ENCODE assay signal across 14 mouse cellular contexts in genomic region chr19:40460854-40461490, GRCm38 (mm10). TPM values are rescaled to one million over a fixed set of nuclear protein-coding genes. Genes with fewer than 3 reads are reported as not detected.
DNase-seq lines count a peak whose midpoint lies in the region; ATAC-seq and TF ChIP-seq lines count a peak whose summit lies in the region.
"Had no signal": no experiment of that assay in that cellular context is flagged by ENCODE, and none has a peak within 500 bp of the region (broad histone marks: within the 10 kb centered on the region; RNA-seq: fewer than 3 reads in every experiment).

No protein-coding gene starts in this region.

- no peak overlapping the region for H3K4me2 ChIP-seq in forebrain, embryonic 16.5 days (ENCODE audit: low read length)
- no peak overlapping the region for H3K4me2 ChIP-seq in midbrain, embryonic 15.5 days
- H3K4me2 ChIP-seq in stomach, postnatal 0 days (replicated peaks; ENCODE audit: low read depth), result no peak overlapping the region
- H3K4me2 ChIP-seq: midbrain, embryonic 12.5 days had no signal

- no peak for TF ChIP-seq POLR2A in liver, adult 2 months (IDR thresholded peaks at IDR 0.05; ENCODE audit: extremely low read depth, insufficient read depth, low read length)

- H3K4me3 ChIP-seq in forebrain, embryonic 16.5 days (replicated peaks; ENCODE audit: low read length), result no peak overlapping the region
- H3K4me3 ChIP-seq in forebrain, embryonic 10.5 days, result no peak overlapping the region
- H3K4me3 ChIP-seq in midbrain, embryonic 15.5 days, result no peak overlapping the region
- H3K4me3 ChIP-seq in midbrain, embryonic 10.5 days, result no peak overlapping the region
- no peak overlapping the region for H3K4me3 ChIP-seq in liver, adult 2 months (ENCODE audit: insufficient read depth, low read depth, low read length)
- no peak overlapping the region for H3K4me3 ChIP-seq in stomach, postnatal 0 days (ENCODE audit: low read depth, low read length)
- H3K4me3 ChIP-seq: erythroblast, embryonic 14.5 days; midbrain, embryonic 12.5 days had no signal

- DNase-seq in forebrain, embryonic 10.5 days (ENCODE audit: extremely low spot score, low spot score), result no peak
- no peak for DNase-seq in midbrain, embryonic 10.5 days (ENCODE audit: low spot score)
- DNase-seq in liver, adult 2 months (ENCODE audit: extremely low read depth, low read depth, low spot score), result peak; percentile 39
- DNase-seq in stomach, postnatal 0 days (ENCODE audit: low spot score), result peak; percentile 24
- DNase-seq in right cerebral cortex, postnatal 14 days, result no peak
- no peak for DNase-seq in thymus, postnatal 0 days (ENCODE audit: low spot score)
- DNase-seq: B cell, adult 2 months; embryo, embryonic 11 days; kidney, adult 11 months; layer of hippocampus, adult 9-11 months had no signal

- TF ChIP-seq CTCF in liver, adult 2 months (IDR thresholded peaks at IDR 0.05; ENCODE audit: low read depth, low read length), result no peak
- TF ChIP-seq CTCF in stomach, postnatal 0 days (IDR thresholded peaks at IDR 0.05; ENCODE audit: low read depth), result no peak

- 0 out of 2 replicates have a peak, but pooled peaks have one; percentile 9 for ATAC-seq in forebrain, embryonic 16.5 days
- ATAC-seq in midbrain, embryonic 15.5 days (replicated peaks), result no peak
- ATAC-seq in stomach, postnatal 0 days (ENCODE audit: low FRiP score, low TSS enrichment), result 0 out of 2 replicates have a peak, but pooled peaks have one; percentile 27

- H3K36me3 ChIP-seq in forebrain, embryonic 16.5 days (ENCODE audit: control insufficient read depth, insufficient read depth), result no peaks in the 10 kb centered on the region
- H3K36me3 ChIP-seq in forebrain, embryonic 10.5 days (replicated peaks), result no peaks in the 10 kb centered on the region
- H3K36me3 ChIP-seq in midbrain, embryonic 15.5 days (replicated peaks), result no peaks in the 10 kb centered on the region
- H3K36me3 ChIP-seq in midbrain, embryonic 10.5 days, result no peaks in the 10 kb centered on the region
- H3K36me3 ChIP-seq in liver, adult 2 months (ENCODE audit: control insufficient read depth, insufficient read depth, low read length), result no peaks in the 10 kb centered on the region
- 0 out of 2 replicates have a peak, but pooled peaks cover 2% of the 10 kb centered on the region for H3K36me3 ChIP-seq in stomach, postnatal 0 days (ENCODE audit: control insufficient read depth, insufficient read depth, low read length)
- H3K36me3 ChIP-seq: midbrain, embryonic 12.5 days had no signal

- no peaks in the 10 kb centered on the region for H3K9me3 ChIP-seq in forebrain, embryonic 16.5 days (ENCODE audit: control insufficient read depth, low read length)
- H3K9me3 ChIP-seq in forebrain, embryonic 10.5 days, result no peaks in the 10 kb centered on the region
- no peaks in the 10 kb centered on the region for H3K9me3 ChIP-seq in midbrain, embryonic 15.5 days
- no peaks in the 10 kb centered on the region for H3K9me3 ChIP-seq in midbrain, embryonic 10.5 days (replicated peaks)
- no peaks in the 10 kb centered on the region for H3K9me3 ChIP-seq in stomach, postnatal 0 days (ENCODE audit: control insufficient read depth, low read length)
- H3K9me3 ChIP-seq: midbrain, embryonic 12.5 days had no signal

- no peak overlapping the region for H3K27ac ChIP-seq in forebrain, embryonic 16.5 days (ENCODE audit: low read length)
- no peak overlapping the region for H3K27ac ChIP-seq in forebrain, embryonic 10.5 days
- H3K27ac ChIP-seq in midbrain, embryonic 15.5 days, result 0 out of 2 replicates have a peak overlapping the region, but pooled peaks have one; percentile 20
- no peak overlapping the region for H3K27ac ChIP-seq in midbrain, embryonic 10.5 days (replicated peaks)
- no peak overlapping the region for H3K27ac ChIP-seq in liver, adult 2 months (replicated peaks; ENCODE audit: insufficient read depth, low read depth, low read length)
- H3K27ac ChIP-seq in stomach, postnatal 0 days (replicated peaks), result 0 out of 2 replicates have a peak overlapping the region, but pooled peaks have one; percentile 31
- H3K27ac ChIP-seq: midbrain, embryonic 12.5 days had no signal

- no peak for TF ChIP-seq EP300 in stomach, postnatal 0 days (optimal IDR thresholded peaks at IDR 0.05)

- H3K9ac ChIP-seq in forebrain, embryonic 16.5 days (replicated peaks; ENCODE audit: low read depth, low read length), result no peak overlapping the region
- no peak overlapping the region for H3K9ac ChIP-seq in midbrain, embryonic 15.5 days
- no peak overlapping the region for H3K9ac ChIP-seq in liver, adult 2 months (ENCODE audit: low read depth, low read length)
- H3K9ac ChIP-seq in stomach, postnatal 0 days (ENCODE audit: low read length), result no peak overlapping the region
- H3K9ac ChIP-seq: midbrain, embryonic 12.5 days had no signal

- H3K79me2 ChIP-seq in liver, adult 2 months (ENCODE audit: control insufficient read depth, insufficient read depth, low read length), result peaks cover 21% of the 10 kb centered on the region; the same call in 1 of the 2 replicates

- H3K27me3 ChIP-seq in forebrain, embryonic 16.5 days (replicated peaks; ENCODE audit: control insufficient read depth, insufficient read depth, low read length), result no peaks in the 10 kb centered on the region
- H3K27me3 ChIP-seq in forebrain, embryonic 10.5 days (ENCODE audit: poor library complexity, severe bottlenecking), result no peaks in the 10 kb centered on the region
- H3K27me3 ChIP-seq in midbrain, embryonic 15.5 days (replicated peaks), result no peaks in the 10 kb centered on the region
- H3K27me3 ChIP-seq in midbrain, embryonic 10.5 days (ENCODE audit: low read depth, poor library complexity, severe bottlenecking), result no peaks in the 10 kb centered on the region
- no peaks in the 10 kb centered on the region for H3K27me3 ChIP-seq in liver, adult 2 months (ENCODE audit: control insufficient read depth, insufficient read depth, low read length)
- H3K27me3 ChIP-seq in stomach, postnatal 0 days (ENCODE audit: control insufficient read depth, insufficient read depth, low read length), result no peaks in the 10 kb centered on the region
- H3K27me3 ChIP-seq: midbrain, embryonic 12.5 days had no signal

- WGBS in forebrain, embryonic 16.5 days, result 39% methylated on average over 9 of the region's 9 CpGs
- WGBS in forebrain, embryonic 10.5 days, result 82% methylated on average over 9 of the region's 9 CpGs
- WGBS in midbrain, embryonic 15.5 days, result 36% methylated on average over 9 of the region's 9 CpGs
- 86% methylated on average over 9 of the region's 9 CpGs for WGBS in midbrain, embryonic 10.5 days
- WGBS in liver, adult 2 months, result 34% methylated on average over 9 of the region's 9 CpGs
- WGBS in stomach, postnatal 0 days, result 36% methylated on average over 9 of the region's 9 CpGs

- H3K4me1 ChIP-seq in forebrain, embryonic 16.5 days (replicated peaks; ENCODE audit: control insufficient read depth, insufficient read depth, low read length), result peaks cover 17% of the 10 kb centered on the region
- H3K4me1 ChIP-seq in forebrain, embryonic 10.5 days, result peaks cover 4% of the 10 kb centered on the region
- H3K4me1 ChIP-seq in midbrain, embryonic 15.5 days, result peaks cover 28% of the 10 kb centered on the region
- peaks cover 4% of the 10 kb centered on the region; the same call in 1 of the 2 replicates for H3K4me1 ChIP-seq in midbrain, embryonic 10.5 days
- H3K4me1 ChIP-seq in liver, adult 2 months (ENCODE audit: control insufficient read depth, insufficient read depth, low read length), result peaks cover 19% of the 10 kb centered on the region
- H3K4me1 ChIP-seq in stomach, postnatal 0 days (replicated peaks; ENCODE audit: control insufficient read depth, insufficient read depth), result no peaks in the 10 kb centered on the region

RNA-seq across cellular contexts. Expression of gene Sorbs1, which starts 52.6 kb away (rescaled TPM):
- polyA plus RNA-seq in forebrain, embryonic 16.5 days (2015; fragmentation: Nextera tagmentation; extraction: Ambion mirVana), result 112 and 128 TPM in 2 replicates
- polyA plus RNA-seq in forebrain, embryonic 10.5 days (2016; fragmentation: Nextera tagmentation; extraction: Ambion mirVana), result 36.3 and 39.0 TPM in 2 replicates
- 93.9 and 94.3 TPM in 2 replicates for polyA plus RNA-seq in midbrain, embryonic 15.5 days (2015; fragmentation: Nextera tagmentation; extraction: Ambion mirVana)
- 47.9 and 62.2 TPM in 2 replicates for polyA plus RNA-seq in midbrain, embryonic 10.5 days (2016; fragmentation: Nextera tagmentation; extraction: Ambion mirVana)
- total RNA-seq in liver, adult 2 months (2014; rRNA removed), result 41.0 and 47.2 TPM in 2 replicates
- polyA plus RNA-seq in liver, adult 2 months (2012; rRNA removed), result 10.4 and 12.0 TPM in 2 replicates
- polyA plus RNA-seq in stomach, postnatal 0 days (2015; fragmentation: Nextera tagmentation; extraction: Ambion mirVana), result 107 and 111 TPM in 2 replicates
- polyA plus RNA-seq in thymus, postnatal 0 days (2015; fragmentation: Nextera tagmentation; extraction: Ambion mirVana), result 15.8 and 16.1 TPM in 2 replicates

Comparison
In these comparisons a context has a peak if more than half of its experiments do, and no peak if none do; other contexts are left out.
1. H3K27ac ChIP-seq: peak in midbrain, embryonic 15.5 days (single experiment) and stomach, postnatal 0 days (single experiment); none in forebrain, embryonic 16.5 days (single experiment), forebrain, embryonic 10.5 days (single experiment), midbrain, embryonic 10.5 days (single experiment) and liver, adult 2 months (single experiment).
2. DNase-seq: peak in liver, adult 2 months (single experiment) and stomach, postnatal 0 days (single experiment); none in forebrain, embryonic 10.5 days (single experiment), midbrain, embryonic 10.5 days (single experiment), right cerebral cortex, postnatal 14 days (single experiment) and thymus, postnatal 0 days (single experiment).